Mouse (Mus musculus): ENCODE results near the gene Mcemp1. TPM values are rescaled to one million over a fixed set of nuclear protein-coding genes. Genes with fewer than 3 reads are reported as not detected.
A peak's percentile ranks its signal among the peaks of the same experiment; 100 is the strongest.

The Mcemp1 gene
- polyA plus RNA-seq, 1 experiment: not detected

DNA sequence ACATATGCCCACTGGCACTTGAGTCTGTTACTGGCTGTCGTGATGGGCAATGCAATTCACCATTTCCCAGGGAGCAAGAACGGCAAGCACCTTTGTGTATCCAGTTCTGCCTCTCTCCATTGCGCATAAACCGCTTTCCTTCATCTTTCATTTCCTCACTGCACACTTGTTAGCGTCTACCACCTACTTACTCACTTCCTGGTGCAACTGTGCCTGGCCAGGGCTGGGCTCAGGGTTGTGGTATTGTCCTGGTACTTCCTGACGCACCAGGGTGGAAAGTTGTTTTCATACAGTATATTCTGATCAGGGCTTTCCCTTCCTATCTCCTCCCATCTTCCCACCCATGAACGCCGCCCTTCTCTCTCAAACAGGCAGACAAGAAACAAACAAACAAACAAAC lies 4.7 kb upstream of the Mcemp1 start:
- 77% methylated on average over 8 of the region's 8 CpGs for WGBS
- no peak for TF ChIP-seq POLR2A (IDR thresholded peaks at IDR 0.05; ENCODE audit: insufficient read depth, low read depth, low read length)
- H3K27ac ChIP-seq (ENCODE audit: insufficient read depth, low read depth, low read length): no peak overlapping the region
- peaks cover 4% of the 10 kb centered on the region; the same call in 1 of the 2 replicates for H3K4me1 ChIP-seq (ENCODE audit: control insufficient read depth, insufficient read depth, low read length)
- no peak overlapping the region for H3K4me3 ChIP-seq (ENCODE audit: insufficient read depth, low read depth, low read length)

DNA sequence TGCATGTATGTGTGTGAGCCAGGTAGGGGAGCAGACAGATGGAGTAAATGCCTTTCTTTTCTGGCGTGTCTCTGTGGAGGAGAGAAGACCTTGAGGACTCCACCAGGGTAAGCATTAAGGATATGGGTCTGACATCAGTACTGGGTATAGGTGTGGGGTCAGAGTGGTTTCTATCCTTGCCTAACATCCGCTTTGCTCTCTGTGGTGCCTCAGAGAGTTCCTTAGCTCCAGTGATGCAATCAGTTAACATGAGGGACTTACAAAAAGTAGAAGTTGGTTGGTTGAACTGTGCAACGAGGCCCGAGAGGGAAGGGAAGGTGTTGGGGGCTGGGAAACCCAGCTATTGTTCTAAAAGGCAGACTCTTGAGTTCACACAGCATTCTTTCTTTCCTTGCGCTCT lies 1.1 kb upstream of the Mcemp1 start:
- TF ChIP-seq CTCF (IDR thresholded peaks at IDR 0.05; ENCODE audit: insufficient read depth, low read depth, low read length) (no peak), POLR2A (IDR thresholded peaks at IDR 0.05; ENCODE audit: insufficient read depth, low read depth, low read length) (no peak)
- WGBS: 52% methylated on average over 5 of the region's 5 CpGs
- H3K27ac ChIP-seq (ENCODE audit: insufficient read depth, low read depth, low read length): no peak overlapping the region
- H3K4me3 ChIP-seq (ENCODE audit: insufficient read depth, low read depth, low read length): no peak overlapping the region
- H3K4me1 ChIP-seq (ENCODE audit: control insufficient read depth, insufficient read depth, low read length): no peaks in the 10 kb centered on the region

DNA sequence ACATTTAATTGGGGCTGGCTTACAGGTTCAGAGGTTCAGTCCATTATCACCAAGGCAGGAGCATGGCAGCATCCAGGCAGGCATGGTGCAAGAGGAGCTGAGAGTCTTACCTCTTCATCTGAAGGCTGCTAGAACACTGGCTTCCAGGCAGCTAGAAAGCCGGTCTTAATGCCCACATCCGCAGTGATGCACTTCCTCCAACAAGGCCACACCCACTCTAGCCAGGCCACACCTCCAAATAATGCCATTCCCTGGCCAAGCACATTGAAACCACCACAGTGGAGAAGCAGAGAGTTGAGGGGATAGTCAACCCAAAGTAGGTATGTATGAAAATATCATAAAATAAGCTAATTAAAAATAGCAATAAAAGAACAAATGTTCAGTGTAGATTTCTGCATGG lies 4.8 kb downstream of the Mcemp1 start:
- Histone ChIP-seq H3K4me3 (ENCODE audit: insufficient read depth, low read depth, low read length) (no peak overlapping the region), H3K4me1 (ENCODE audit: control insufficient read depth, insufficient read depth, low read length) (no peaks in the 10 kb centered on the region), H3K27ac (ENCODE audit: insufficient read depth, low read depth, low read length) (no peak overlapping the region)
- WGBS: 78% methylated on average over 2 of the region's 2 CpGs
- TF ChIP-seq POLR2A (IDR thresholded peaks at IDR 0.05; ENCODE audit: insufficient read depth, low read depth, low read length) (no peak), CTCF (IDR thresholded peaks at IDR 0.05; ENCODE audit: insufficient read depth, low read depth, low read length) (no peak)

DNA sequence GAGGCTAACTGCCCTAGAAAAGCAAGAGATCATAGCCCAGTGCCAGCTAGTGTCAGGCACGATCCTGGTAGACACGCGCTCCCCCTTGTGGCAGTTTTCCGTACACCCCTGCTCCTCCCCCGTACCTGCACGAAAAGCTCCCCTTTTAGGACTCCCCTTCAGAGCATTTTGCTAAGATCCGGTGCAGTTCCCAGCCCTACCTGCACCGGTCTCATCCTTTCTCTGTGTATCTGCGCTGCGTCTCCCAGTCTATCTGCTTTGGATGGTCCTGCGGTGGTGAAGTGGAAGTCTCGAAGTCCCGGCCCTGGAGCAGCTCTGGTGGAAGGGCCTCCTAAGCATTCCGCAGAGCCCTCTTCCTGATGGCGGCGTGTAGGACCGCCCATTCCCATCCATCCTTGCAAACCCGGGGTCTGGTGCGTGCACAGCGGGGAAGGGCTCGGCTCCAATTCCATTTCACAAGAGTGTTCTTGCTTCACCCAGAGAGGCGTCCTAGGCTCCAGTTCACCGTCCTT lies 6.5 kb downstream of the Mcemp1 start, which contains the start of gene Fcor:
Gene Fcor (minus strand): TSS at position 383 of the 512 bp plus-strand sequence.
- TF ChIP-seq POLR2A (IDR thresholded peaks at IDR 0.05; ENCODE audit: insufficient read depth, low read depth, low read length) (0 out of 2 replicates have a peak, but pooled peaks have one; percentile 47), CTCF (IDR thresholded peaks at IDR 0.05; ENCODE audit: insufficient read depth, low read depth, low read length) (peak; percentile 99)
- Histone ChIP-seq H3K27ac (ENCODE audit: insufficient read depth, low read depth, low read length) (peak within 1 kb of the TSS; percentile 95), H3K4me3 (ENCODE audit: insufficient read depth, low read depth, low read length) (peak within 1 kb of the TSS; percentile 77), H3K4me1 (ENCODE audit: control insufficient read depth, insufficient read depth, low read length) (no peaks in the 10 kb centered on the region)
- WGBS: under 1% methylated on average over 23 of the region's 23 CpGs

DNA sequence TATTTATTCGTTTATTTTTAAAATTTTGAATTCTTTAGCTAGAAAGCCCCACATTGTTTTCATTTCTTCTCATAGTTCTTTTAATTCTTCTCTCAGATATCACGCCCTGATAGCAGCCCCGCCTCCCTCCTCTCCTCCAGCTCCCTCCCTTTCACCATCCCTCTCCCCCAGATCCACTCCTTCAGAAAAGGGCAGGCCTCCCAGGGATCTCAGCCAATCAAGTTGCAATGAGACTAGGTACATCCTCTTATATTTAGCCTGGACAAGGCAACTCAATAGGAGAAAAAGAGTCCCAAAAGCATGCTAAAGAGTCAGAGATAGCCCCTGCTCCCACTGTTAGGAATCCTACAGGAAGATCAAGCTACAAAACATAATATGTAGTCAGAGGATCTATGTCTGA lies 9.1 kb downstream of the Mcemp1 start:
- no peak for TF ChIP-seq CTCF (IDR thresholded peaks at IDR 0.05; ENCODE audit: insufficient read depth, low read depth, low read length)
- TF ChIP-seq POLR2A (IDR thresholded peaks at IDR 0.05; ENCODE audit: insufficient read depth, low read depth, low read length): no peak
- H3K27ac ChIP-seq (ENCODE audit: insufficient read depth, low read depth, low read length): no peak overlapping the region
- H3K4me1 ChIP-seq (ENCODE audit: control insufficient read depth, insufficient read depth, low read length): peaks cover 15% of the 10 kb centered on the region; the same call in 1 of the 2 replicates
- no peak overlapping the region for H3K4me3 ChIP-seq (ENCODE audit: insufficient read depth, low read depth, low read length)
- 56% methylated on average over 3 of the region's 3 CpGs for WGBS

DNA sequence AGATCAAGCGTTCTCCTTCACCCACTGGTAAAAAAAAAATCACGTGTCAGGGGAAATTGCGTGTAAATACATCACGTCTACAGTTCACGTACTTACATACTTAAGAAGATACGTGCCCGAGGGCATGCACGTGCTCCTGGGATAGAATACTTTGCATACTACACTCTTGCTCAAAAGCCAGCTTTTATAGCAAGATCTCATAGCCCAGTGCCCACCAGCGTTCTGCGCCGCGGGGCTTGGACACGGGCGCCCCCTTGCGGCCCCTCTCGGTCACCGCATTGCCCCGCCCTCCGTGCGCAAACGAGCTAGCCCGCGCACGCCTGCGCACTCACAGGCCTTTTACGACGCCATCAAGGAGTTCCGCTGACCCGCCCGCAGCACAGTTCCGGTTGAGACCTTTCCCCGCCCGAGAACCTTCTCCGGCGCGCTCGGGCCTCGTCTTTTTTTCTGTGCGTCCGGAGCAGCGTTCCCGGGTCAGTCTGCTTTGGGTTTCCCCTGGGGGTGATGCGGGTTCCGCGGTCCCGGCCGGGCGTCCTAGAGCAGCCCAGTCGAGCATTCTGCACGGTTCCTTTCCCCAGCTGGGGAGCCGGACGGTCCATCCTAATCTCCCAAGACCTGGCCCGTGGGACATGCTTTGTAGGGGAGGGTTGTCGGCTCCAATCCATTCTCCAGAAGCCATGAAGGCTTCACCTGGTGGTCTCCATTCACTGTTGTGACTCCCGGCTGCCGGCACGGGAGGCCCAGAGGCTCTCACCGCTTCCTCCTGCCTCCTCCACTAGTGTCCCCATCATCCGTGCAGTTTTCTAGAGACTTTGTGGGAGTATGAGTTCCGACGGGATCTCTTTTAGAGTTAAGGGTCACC lies 10.8 kb downstream of the Mcemp1 start, which contains the start of gene Trappc5:
Gene Trappc5 (plus strand): TSS at position 169 of the 862 bp plus-strand sequence.
- Histone ChIP-seq H3K4me3 (ENCODE audit: insufficient read depth, low read depth, low read length) (peak within 1 kb of the TSS; percentile 77), H3K4me1 (ENCODE audit: control insufficient read depth, insufficient read depth, low read length) (peaks cover 18% of the 10 kb centered on the region; the same call in 1 of the 2 replicates), H3K27ac (ENCODE audit: insufficient read depth, low read depth, low read length) (peak within 1 kb of the TSS; percentile 47; the same call in 1 of the 2 replicates)
- TF ChIP-seq CTCF (IDR thresholded peaks at IDR 0.05; ENCODE audit: insufficient read depth, low read depth, low read length) (peak; percentile 96), POLR2A (IDR thresholded peaks at IDR 0.05; ENCODE audit: insufficient read depth, low read depth, low read length) (peak; percentile 75; the same call in 1 of the 2 replicates)
- under 1% methylated on average over 61 of the region's 61 CpGs for WGBS

DNA sequence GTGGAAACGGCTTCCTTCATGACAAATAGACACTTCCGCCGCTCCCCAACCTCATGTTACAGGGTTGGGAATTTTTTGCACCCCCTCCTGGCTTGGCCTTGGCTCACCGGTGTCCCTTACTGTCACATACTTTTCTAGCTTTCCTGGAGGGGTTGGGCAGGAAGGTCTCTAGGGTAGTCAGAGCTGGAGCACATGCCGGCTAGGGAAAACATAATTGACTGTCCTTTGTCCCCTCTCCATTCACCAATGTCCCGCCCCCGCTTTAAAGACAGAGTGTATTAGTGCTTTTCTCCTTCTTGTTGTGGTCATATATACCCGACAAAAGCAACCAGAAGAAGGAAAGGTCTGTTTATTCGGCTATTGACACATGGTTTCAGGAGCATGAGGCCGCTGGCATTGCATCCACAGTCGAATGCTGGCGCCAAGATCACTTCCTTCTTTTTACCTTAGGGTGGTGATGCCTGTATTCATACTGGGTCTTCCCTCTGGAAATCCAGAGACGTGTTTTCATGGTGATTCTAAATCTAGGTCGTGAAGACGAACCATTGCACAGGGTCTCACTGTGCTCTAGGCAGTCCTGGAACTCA lies 11.5 kb downstream of the Mcemp1 start:
- WGBS: under 1% methylated on average over 15 of the region's 15 CpGs
- Histone ChIP-seq H3K4me1 (ENCODE audit: control insufficient read depth, insufficient read depth, low read length) (peaks cover 18% of the 10 kb centered on the region; the same call in 1 of the 2 replicates), H3K27ac (ENCODE audit: insufficient read depth, low read depth, low read length) (no peak overlapping the region), H3K4me3 (ENCODE audit: insufficient read depth, low read depth, low read length) (peak overlapping the region; percentile 77)
- TF ChIP-seq POLR2A (IDR thresholded peaks at IDR 0.05; ENCODE audit: insufficient read depth, low read depth, low read length) (no peak), CTCF (IDR thresholded peaks at IDR 0.05; ENCODE audit: insufficient read depth, low read depth, low read length) (no peak)

DNA sequence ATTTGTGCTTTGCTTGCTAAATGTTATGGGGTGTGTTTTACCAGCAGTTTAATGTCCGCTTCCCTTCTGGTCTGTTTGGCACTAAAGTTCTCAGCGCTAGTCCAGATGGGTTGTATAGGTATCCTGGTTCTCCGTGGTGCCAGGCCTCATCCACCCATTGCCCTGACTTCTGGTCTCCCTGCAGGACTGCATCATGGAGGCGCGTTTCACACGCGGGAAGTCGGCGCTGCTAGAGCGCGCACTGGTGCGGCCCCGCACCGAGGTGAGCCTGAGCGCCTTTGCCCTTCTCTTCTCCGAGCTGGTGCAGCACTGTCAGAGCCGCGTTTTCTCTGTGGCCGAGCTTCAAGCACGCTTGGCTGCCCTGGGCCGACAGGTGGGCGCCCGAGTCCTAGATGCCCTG lies 13.3 kb downstream of the Mcemp1 start:
- H3K4me1 ChIP-seq (ENCODE audit: control insufficient read depth, insufficient read depth, low read length): peaks cover 18% of the 10 kb centered on the region; the same call in 1 of the 2 replicates
- H3K4me3 ChIP-seq (ENCODE audit: insufficient read depth, low read depth, low read length): no peak overlapping the region
- no peak overlapping the region for H3K27ac ChIP-seq (ENCODE audit: insufficient read depth, low read depth, low read length)
- WGBS: 95% methylated on average over 23 of the region's 23 CpGs
- TF ChIP-seq CTCF (IDR thresholded peaks at IDR 0.05; ENCODE audit: insufficient read depth, low read depth, low read length) (no peak), POLR2A (IDR thresholded peaks at IDR 0.05; ENCODE audit: insufficient read depth, low read depth, low read length) (no peak)

GRCm38 (mm10) chr8:3679236-3679635 lies 13.7 kb downstream of the Mcemp1 start:
- Histone ChIP-seq H3K4me1 (ENCODE audit: control insufficient read depth, insufficient read depth, low read length) (peaks cover 18% of the 10 kb centered on the region; the same call in 1 of the 2 replicates), H3K27ac (ENCODE audit: insufficient read depth, low read depth, low read length) (no peak overlapping the region), H3K4me3 (ENCODE audit: insufficient read depth, low read depth, low read length) (no peak overlapping the region)
- TF ChIP-seq POLR2A (IDR thresholded peaks at IDR 0.05; ENCODE audit: insufficient read depth, low read depth, low read length) (no peak), CTCF (IDR thresholded peaks at IDR 0.05; ENCODE audit: insufficient read depth, low read depth, low read length) (no peak)
- 92% methylated on average over 23 of the region's 23 CpGs for WGBS
